Mouse (Mus musculus) liver, adult 2 months (tissue): Measurements from ENCODE around the gene Ddi2. TPM values are rescaled to one million over a fixed set of nuclear protein-coding genes. Genes with fewer than 3 reads are reported as not detected.
A peak's percentile ranks its signal among the peaks of the same experiment; 100 is the strongest.

Source experiments
- DNase-seq: peaks from one replicate; pipeline ENCODE4 v3.0.0-alpha.2; 2011; ENCODE audit warnings: low read depth, low spot score; ENCODE audit errors: extremely low read depth
- H3K27ac ChIP-seq: fragments of 200-500 bp; replicated peaks from 2 replicates; pipeline ENCODE4 v1.5.1; 2012; ENCODE audit warnings: low read depth, mild to moderate bottlenecking, control low read depth, inconsistent platforms, low read length; ENCODE audit not compliant: insufficient read depth
- H3K27me3 ChIP-seq: fragments of 200-500 bp; 2 replicates; pipeline ENCODE4 v1.6.1; 2012; ENCODE audit warnings: mild to moderate bottlenecking, moderate library complexity, low read length, inconsistent platforms; ENCODE audit not compliant: control insufficient read depth, insufficient read depth
- H3K36me3 ChIP-seq: fragments of 200-500 bp; 2 replicates; pipeline ENCODE4 v1.6.1; 2012; ENCODE audit warnings: low read length, inconsistent platforms; ENCODE audit not compliant: control insufficient read depth, insufficient read depth
- H3K4me1 ChIP-seq: fragments of 200-500 bp; 2 replicates; pipeline ENCODE4 v1.6.1; 2011; ENCODE audit warnings: low read length; ENCODE audit not compliant: control insufficient read depth, insufficient read depth
- H3K4me3 ChIP-seq: fragments of 200-500 bp; 2 replicates; pipeline ENCODE4 v1.5.1; 2011; ENCODE audit warnings: low read depth, mild to moderate bottlenecking, control low read depth, low read length, moderate library complexity; ENCODE audit not compliant: insufficient read depth
- H3K79me2 ChIP-seq: fragments of 200-500 bp; 2 replicates; pipeline ENCODE4 v1.6.1; 2012; ENCODE audit warnings: inconsistent platforms, mild to moderate bottlenecking, low read length, moderate library complexity; ENCODE audit not compliant: control insufficient read depth, insufficient read depth
- H3K9ac ChIP-seq: fragments of 200-500 bp; 2 replicates; pipeline ENCODE4 v1.6.1; 2012; ENCODE audit warnings: low read depth, mild to moderate bottlenecking, control low read depth, inconsistent platforms, low read length
- CTCF ChIP-seq: fragments of 200-500 bp; IDR thresholded peaks from 2 replicates; pipeline ENCODE4 v1.5.1; 2011; ENCODE audit warnings: low read depth, low read length, control low read depth
- POLR2A ChIP-seq: fragments of 200-500 bp; IDR thresholded peaks from 2 replicates; pipeline ENCODE4 v1.6.1; 2011; ENCODE audit warnings: low read length, control low read depth; ENCODE audit not compliant: insufficient read depth; ENCODE audit errors: extremely low read depth
- WGBS: fragments of 180-500 bp; shearing (Covaris S2); methylation state at CpG from one replicate; pipeline ENCODE4 v1.1.7; 2018; 5-methylcytosine and 5-hydroxymethylcytosine counted together
- polyA plus RNA-seq: library from polyadenylated mRNA; depleted of rRNA; stranded (reverse); fragments of >200 nt; gene quantifications from 2 replicates; pipeline ENCODE4 v1.2.3, GENCODE M21; 2012
- total RNA-seq: library from RNA; depleted of rRNA; stranded (reverse); fragments of >200 nt; gene quantifications from 2 replicates; pipeline ENCODE4 v1.2.3, GENCODE M21; 2014

Ddi2 gene
- total and polyA plus RNA-seq, 2 experiments: 51.2 to 59.2 TPM

DNA sequence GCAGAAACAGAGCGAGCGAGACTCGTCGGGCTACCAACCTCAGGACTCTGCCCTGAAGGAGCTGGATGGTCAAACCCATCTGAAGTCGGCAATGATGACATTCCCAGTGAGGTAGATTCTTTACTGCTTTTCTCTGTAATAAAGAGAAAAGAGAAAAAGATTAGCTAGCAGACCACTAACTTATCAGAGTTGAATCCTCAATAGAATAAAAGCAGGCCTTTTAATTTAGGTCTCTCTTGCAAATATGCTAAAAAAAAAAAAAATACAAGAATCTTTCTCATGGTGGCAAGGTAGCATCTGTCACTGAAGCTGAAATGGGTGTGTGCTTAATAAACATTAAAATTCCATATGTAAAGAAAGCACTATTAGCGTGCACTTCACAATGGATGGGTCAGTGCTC is 37.7 kb downstream of the Ddi2 start, which contains the start of gene Rsc1a1:
Gene Rsc1a1, minus strand, starts transcription at position 101 of the 400 bp plus-strand sequence.
- DNase-seq: no peak
- no peak for TF ChIP-seq CTCF
- TF ChIP-seq POLR2A: no peak
- Histone ChIP-seq H3K27ac (no peak within 1 kb of the TSS), H3K4me1 (peaks cover 4% of the 10 kb centered on the region), H3K4me3 (no peak within 1 kb of the TSS), H3K79me2 (no peaks in the 10 kb centered on the region), H3K36me3 (peaks cover 73% of the 10 kb centered on the region), H3K27me3 (no peaks in the 10 kb centered on the region), H3K9ac (no peak within 1 kb of the TSS)
- WGBS: 96% methylated on average over 6 of the region's 6 CpGs

DNA sequence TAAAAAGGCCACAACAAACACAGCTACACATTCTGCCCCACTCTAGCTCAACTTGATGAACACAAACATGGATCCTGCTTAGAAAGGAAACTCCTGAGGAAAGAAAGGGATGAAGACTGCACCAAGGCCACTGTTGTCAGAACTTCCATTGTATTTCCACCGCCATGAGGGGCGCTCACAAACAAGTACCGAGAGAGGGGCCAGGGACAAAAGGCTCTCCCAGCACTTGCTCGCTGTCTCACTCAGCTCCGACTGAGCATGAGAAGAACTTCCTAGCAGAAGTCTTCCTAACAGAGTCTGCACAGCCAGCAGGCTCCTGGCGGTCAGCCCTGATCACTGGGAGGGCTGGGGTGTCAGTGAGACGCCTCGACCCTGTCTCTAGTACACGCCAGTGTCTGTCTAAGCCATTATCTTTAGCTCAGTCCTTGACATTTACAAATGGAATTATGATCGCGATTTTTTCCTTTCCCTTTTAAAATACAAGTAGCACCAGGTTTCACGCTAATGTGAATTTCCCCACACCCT is 40.5 kb downstream of the Ddi2 start:
- Histone ChIP-seq H3K27me3 (no peaks in the 10 kb centered on the region), H3K79me2 (no peaks in the 10 kb centered on the region), H3K4me1 (peaks cover 6% of the 10 kb centered on the region), H3K9ac (no peak overlapping the region), H3K4me3 (no peak overlapping the region), H3K27ac (no peak overlapping the region), H3K36me3 (peaks cover 50% of the 10 kb centered on the region)
- 76% methylated on average over 12 of the region's 12 CpGs for WGBS
- no peak for DNase-seq
- TF ChIP-seq POLR2A (no peak), CTCF (no peak)

DNA sequence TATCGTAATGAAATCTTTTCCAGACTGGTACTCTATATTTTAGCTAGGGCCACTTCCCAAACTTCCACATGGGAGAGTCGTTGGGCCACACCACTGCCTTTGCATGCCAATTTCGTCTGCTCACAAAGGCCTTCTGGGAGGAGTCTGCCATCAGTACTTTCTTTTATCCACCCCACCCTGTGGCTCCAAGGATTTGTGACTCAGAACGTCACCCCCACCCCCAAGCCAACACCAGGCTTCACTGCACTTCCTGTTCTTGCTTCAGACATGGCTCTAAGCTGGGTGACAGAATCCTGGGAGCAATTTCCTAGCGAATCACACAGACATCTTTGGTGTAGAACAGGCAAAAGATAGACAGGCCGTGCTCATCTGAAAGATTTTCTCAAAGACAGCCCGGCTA is 41.5 kb downstream of the Ddi2 start:
- WGBS: 54% methylated on average over 7 of the region's 7 CpGs
- TF ChIP-seq CTCF: no peak
- TF ChIP-seq POLR2A: no peak
- peak; percentile 15 for DNase-seq
- Histone ChIP-seq H3K27ac (no peak overlapping the region), H3K36me3 (peaks cover 44% of the 10 kb centered on the region), H3K79me2 (no peaks in the 10 kb centered on the region), H3K4me1 (peaks cover 6% of the 10 kb centered on the region), H3K4me3 (no peak overlapping the region), H3K9ac (no peak overlapping the region), H3K27me3 (no peaks in the 10 kb centered on the region)

DNA sequence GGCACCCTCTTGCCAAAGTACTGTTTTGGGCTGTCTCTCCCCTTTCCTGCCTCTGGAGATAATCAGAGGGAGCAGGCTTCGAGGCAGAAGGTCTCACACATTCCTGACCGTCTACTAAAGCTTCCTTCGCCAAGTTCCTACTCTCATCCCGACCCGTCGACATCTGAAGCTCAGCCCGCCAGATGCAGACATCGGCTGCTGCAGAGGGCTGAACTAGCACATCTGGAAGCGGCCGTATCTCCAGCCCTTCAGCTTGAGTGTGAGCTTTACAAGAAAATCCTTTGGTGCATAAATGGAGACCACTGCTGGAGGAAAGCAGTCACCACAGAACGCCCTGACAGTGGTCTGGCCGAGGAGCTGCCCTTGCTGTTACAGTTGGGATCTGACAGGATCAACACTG is 42.3 kb downstream of the Ddi2 start:
- peaks cover 35% of the 10 kb centered on the region for H3K36me3 ChIP-seq
- no peak overlapping the region for H3K4me3 ChIP-seq
- 79% methylated on average over 12 of the region's 12 CpGs for WGBS

DNA sequence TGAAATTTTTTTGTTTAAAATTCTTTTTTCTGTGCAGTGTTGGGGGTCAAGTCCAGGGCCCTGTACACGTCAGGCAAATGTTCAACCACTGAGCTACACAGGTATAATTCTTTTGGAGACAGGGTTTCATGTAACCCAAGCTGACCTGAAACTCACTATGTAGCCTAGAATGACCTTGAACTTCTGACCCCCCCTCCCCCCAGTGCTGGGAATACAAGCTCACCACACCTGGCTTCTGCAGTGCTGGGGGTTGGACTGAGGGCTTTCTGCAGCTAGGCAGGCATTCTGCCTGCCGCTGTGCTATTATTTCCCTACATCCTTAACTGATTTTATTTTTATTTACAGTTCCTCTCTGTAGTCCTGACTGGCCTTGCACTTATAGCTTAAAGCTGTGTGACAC is 44.2 kb downstream of the Ddi2 start:
- H3K4me1 ChIP-seq: peaks cover 6% of the 10 kb centered on the region
- peaks cover 17% of the 10 kb centered on the region; the same call in 1 of the 2 replicates for H3K36me3 ChIP-seq
- DNase-seq: peak; percentile 66
- no peak for TF ChIP-seq CTCF
- no peak for TF ChIP-seq POLR2A
- H3K79me2 ChIP-seq: no peaks in the 10 kb centered on the region
- no peaks in the 10 kb centered on the region for H3K27me3 ChIP-seq
- H3K9ac ChIP-seq: no peak overlapping the region
- WGBS: 29% methylated on average over 2 of the region's 2 CpGs
- no peak overlapping the region for H3K4me3 ChIP-seq
- H3K27ac ChIP-seq: no peak overlapping the region

More for the DNA sequence above, 42.3 kb downstream of the Ddi2 start:
- DNase-seq: no peak
- no peak overlapping the region for H3K9ac ChIP-seq
- no peaks in the 10 kb centered on the region for H3K27me3 ChIP-seq
- TF ChIP-seq CTCF: no peak
- no peak for TF ChIP-seq POLR2A
- no peak overlapping the region for H3K27ac ChIP-seq
- H3K4me1 ChIP-seq: peaks cover 6% of the 10 kb centered on the region
- no peaks in the 10 kb centered on the region for H3K79me2 ChIP-seq

DNA sequence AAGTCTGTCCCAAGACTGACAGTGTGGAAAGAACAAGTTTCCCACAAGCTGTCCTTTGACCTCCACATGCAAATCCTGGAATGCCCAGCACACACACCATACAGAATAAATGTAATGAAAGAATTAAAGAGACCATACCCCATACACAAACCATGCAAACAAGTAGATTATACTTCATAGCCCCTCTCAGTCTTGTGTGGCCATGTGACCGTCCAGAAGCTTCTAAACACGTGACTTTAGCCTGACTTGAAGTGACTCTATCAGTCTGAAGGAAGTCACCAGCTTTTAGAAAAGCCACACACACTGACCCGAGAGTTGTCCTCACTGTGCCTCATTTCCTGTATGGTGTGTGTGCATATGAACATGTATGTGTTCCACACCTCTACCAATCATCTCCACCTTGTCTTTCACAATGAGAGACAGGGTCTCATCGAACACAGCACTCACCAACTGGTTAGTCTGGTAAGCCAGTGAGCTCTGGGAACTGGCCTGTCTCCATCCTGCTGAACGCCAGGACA is 46.7 kb downstream of the Ddi2 start:
- Histone ChIP-seq H3K79me2 (no peaks in the 10 kb centered on the region), H3K4me3 (no peak overlapping the region), H3K27ac (no peak overlapping the region), H3K4me1 (peaks cover 3% of the 10 kb centered on the region), H3K9ac (no peak overlapping the region), H3K27me3 (no peaks in the 10 kb centered on the region), H3K36me3 (0 out of 2 replicates have a peak, but pooled peaks cover 2% of the 10 kb centered on the region)
- 61% methylated on average over 5 of the region's 5 CpGs for WGBS
- peak; percentile 36 for DNase-seq
- TF ChIP-seq CTCF (no peak), POLR2A (no peak)
